Mouse (Mus musculus) lung, embryonic 15.5 days (tissue): ENCODE results near the gene Hoxd13. TPM values are rescaled to one million over a fixed set of nuclear protein-coding genes. Genes with fewer than 3 reads are reported as not detected.

Experiments
- ATAC-seq: fragments of 200-750 bp; cut with Nextera tagmentation; 2 replicates; pipeline ENCODE4 v1.8.0; 2017; ENCODE audit warnings: moderate number of reproducible peaks, borderline replicate concordance; ENCODE audit not compliant: low FRiP score, low TSS enrichment; ENCODE audit errors: extremely low read depth
- H3K27ac ChIP-seq: fragments of 300-500 bp; sonication (generic); 2 replicates; pipeline ENCODE4 v1.5.1; 2015; ENCODE audit warnings: moderate library complexity, mild to moderate bottlenecking, inconsistent platforms
- H3K27me3 ChIP-seq: fragments of 300-500 bp; sonication (generic); 2 replicates; pipeline ENCODE4 v1.6.1; 2015; ENCODE audit warnings: inconsistent platforms
- H3K36me3 ChIP-seq: fragments of 300-500 bp; sonication (generic); 2 replicates; pipeline ENCODE4 v1.6.1; 2015; ENCODE audit warnings: inconsistent platforms
- H3K4me1 ChIP-seq: fragments of 300-500 bp; sonication (generic); 2 replicates; pipeline ENCODE4 v1.6.1; 2015; ENCODE audit warnings: inconsistent platforms
- H3K4me2 ChIP-seq: fragments of 300-500 bp; sonication (generic); 2 replicates; pipeline ENCODE4 v1.6.1; 2015; ENCODE audit warnings: inconsistent platforms, mild to moderate bottlenecking, moderate library complexity
- H3K4me3 ChIP-seq: fragments of 300-500 bp; sonication (generic); 2 replicates; pipeline ENCODE4 v1.5.1; 2015; ENCODE audit warnings: mild to moderate bottlenecking, inconsistent platforms
- H3K9ac ChIP-seq: fragments of 300-500 bp; sonication (generic); 2 replicates; pipeline ENCODE4 v1.6.1; 2015; ENCODE audit warnings: inconsistent platforms
- H3K9me3 ChIP-seq: fragments of 300-500 bp; sonication (generic); 2 replicates; pipeline ENCODE4 v1.6.1; 2016; ENCODE audit warnings: inconsistent platforms
- WGBS: fragments of 180-500 bp; shearing (Covaris S2); methylation state at CpG from one replicate; pipeline ENCODE4 v1.1.7; 2015; 5-methylcytosine and 5-hydroxymethylcytosine counted together
- polyA plus RNA-seq: library from polyadenylated mRNA; unstranded; fragments of >200 nt; fragmentation: Nextera tagmentation; extraction: Ambion mirVana; gene quantifications from 2 replicates; pipeline ENCODE4 v1.2.1, GENCODE M21; 2015

Gene Hoxd13
- polyA plus RNA-seq, 1 experiment from 2014 or later, result not detected

DNA sequence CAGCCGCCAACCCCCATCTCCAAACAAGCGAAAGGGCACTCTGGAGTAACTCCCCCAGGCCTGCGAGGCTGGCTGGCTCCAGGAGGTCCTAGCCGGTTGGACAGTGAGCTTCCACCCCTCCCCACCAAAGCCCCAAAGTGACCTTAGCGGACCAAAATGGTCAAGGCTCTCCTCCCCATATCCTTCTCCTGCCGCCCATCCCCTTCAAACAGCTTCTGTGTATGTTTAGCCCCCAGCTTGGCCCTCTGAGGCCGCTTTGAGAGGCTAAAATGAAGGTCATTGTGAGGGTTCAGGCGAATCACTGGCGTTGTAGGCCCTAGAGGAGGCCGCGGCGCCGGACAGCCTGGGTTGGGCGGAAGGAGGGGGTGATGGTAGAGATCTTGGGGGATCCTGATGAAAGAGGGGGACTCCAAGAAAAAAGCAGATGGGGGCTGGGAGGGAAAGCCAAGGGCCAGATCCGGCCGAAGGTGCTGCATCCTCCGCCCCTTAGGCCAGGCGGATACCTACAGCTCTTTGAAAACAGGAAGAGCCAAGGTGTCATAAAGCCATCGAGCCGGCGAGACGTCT is 32.5 kb downstream of the Hoxd13 start:
- Histone ChIP-seq H3K4me3 (no peak overlapping the region), H3K4me1 (peaks cover 24% of the 10 kb centered on the region)
- no peak for ATAC-seq

DNA sequence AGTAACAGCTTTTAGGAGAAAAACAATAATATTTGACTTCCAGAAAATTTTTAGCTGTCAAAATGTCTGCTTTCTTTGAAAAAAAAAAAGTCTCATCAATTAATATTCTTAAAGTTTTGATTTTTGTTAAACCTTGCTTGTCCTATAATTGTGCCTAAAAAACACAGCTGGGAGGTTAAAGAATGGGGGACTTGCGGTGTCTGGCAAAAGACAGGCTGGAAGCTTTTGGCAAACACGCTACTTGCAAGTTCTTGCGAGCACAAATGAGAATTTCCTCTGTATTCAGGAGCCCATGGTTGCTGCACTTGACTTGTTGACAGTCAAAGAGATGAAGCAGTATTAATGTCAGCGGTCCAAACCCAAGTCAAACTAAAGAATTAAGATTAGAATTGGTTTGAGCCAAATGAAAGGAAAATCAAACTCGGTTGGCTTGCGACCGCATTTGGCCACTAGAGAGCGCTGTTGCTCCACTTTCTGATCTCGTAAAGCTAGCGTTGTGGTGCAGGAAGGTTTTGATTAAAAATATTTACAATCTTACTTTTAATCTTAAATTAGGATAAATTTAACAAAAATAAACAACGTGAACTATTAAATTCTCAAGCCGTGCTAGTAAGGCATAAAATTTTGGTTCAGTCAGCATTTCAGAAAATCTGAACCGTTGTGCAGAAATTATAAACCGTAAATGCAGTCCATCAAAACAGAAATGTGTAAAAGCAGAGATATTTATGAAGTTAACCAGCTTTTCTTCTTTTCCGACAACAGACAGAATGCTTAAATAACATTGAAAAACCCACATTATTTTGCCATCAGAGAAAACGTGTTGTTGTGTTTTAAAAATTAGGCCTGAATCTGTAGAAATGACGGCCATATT is 34.1 kb downstream of the Hoxd13 start:
- 10% methylated on average over 17 of the region's 17 CpGs for WGBS
- Histone ChIP-seq H3K4me2 (no peak overlapping the region), H3K4me1 (peaks cover 28% of the 10 kb centered on the region), H3K4me3 (no peak overlapping the region), H3K27me3 (peaks cover 98% of the 10 kb centered on the region), H3K9ac (no peak overlapping the region), H3K27ac (no peak overlapping the region), H3K9me3 (no peaks in the 10 kb centered on the region), H3K36me3 (no peaks in the 10 kb centered on the region)
- no peak for ATAC-seq

More for the DNA sequence above, 32.5 kb downstream of the Hoxd13 start:
- H3K36me3 ChIP-seq, result no peaks in the 10 kb centered on the region
- H3K9ac ChIP-seq, result no peak overlapping the region
- H3K27me3 ChIP-seq, result peaks cover 99% of the 10 kb centered on the region
- H3K9me3 ChIP-seq, result no peaks in the 10 kb centered on the region
- WGBS, result 6% methylated on average over 22 of the region's 22 CpGs
- no peak overlapping the region for H3K27ac ChIP-seq
- H3K4me2 ChIP-seq, result no peak overlapping the region

GRCm38 (mm10) chr2:74702820-74703219 is 34.7 kb downstream of the Hoxd13 start:
- H3K9ac ChIP-seq, result no peak overlapping the region
- H3K9me3 ChIP-seq, result no peaks in the 10 kb centered on the region
- no peaks in the 10 kb centered on the region for H3K36me3 ChIP-seq
- H3K4me3 ChIP-seq, result no peak overlapping the region
- no peak overlapping the region for H3K4me2 ChIP-seq
- ATAC-seq, result no peak
- no peak overlapping the region for H3K27ac ChIP-seq
- WGBS, result 17% methylated on average over 6 of the region's 6 CpGs
- peaks cover 98% of the 10 kb centered on the region for H3K27me3 ChIP-seq
- H3K4me1 ChIP-seq, result peaks cover 24% of the 10 kb centered on the region

DNA sequence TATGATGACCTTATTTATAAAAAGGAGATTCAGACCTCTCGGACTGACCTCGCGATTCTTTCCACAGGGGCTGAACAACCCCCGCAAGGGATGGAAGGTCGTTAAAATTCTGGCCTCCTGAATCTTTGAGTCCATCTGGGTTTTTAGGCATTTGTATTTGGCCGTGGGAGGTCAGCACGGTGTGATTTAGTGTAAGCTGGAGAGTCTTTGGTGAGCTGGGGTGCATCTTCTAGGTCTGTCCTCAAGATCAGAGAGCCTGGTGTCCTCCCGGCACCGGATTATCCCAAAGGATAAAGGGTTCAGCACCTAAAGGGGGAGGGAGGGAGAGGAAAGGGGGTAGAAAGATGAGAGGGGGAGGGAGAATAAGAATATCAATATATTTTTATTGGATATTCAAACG is 35.2 kb downstream of the Hoxd13 start:
- Histone ChIP-seq H3K9ac (no peak overlapping the region), H3K4me3 (no peak overlapping the region), H3K36me3 (no peaks in the 10 kb centered on the region), H3K27ac (no peak overlapping the region), H3K9me3 (no peaks in the 10 kb centered on the region), H3K4me2 (no peak overlapping the region), H3K27me3 (peaks cover 98% of the 10 kb centered on the region), H3K4me1 (peaks cover 19% of the 10 kb centered on the region)
- WGBS, result 7% methylated on average over 10 of the region's 10 CpGs
- ATAC-seq, result no peak

DNA sequence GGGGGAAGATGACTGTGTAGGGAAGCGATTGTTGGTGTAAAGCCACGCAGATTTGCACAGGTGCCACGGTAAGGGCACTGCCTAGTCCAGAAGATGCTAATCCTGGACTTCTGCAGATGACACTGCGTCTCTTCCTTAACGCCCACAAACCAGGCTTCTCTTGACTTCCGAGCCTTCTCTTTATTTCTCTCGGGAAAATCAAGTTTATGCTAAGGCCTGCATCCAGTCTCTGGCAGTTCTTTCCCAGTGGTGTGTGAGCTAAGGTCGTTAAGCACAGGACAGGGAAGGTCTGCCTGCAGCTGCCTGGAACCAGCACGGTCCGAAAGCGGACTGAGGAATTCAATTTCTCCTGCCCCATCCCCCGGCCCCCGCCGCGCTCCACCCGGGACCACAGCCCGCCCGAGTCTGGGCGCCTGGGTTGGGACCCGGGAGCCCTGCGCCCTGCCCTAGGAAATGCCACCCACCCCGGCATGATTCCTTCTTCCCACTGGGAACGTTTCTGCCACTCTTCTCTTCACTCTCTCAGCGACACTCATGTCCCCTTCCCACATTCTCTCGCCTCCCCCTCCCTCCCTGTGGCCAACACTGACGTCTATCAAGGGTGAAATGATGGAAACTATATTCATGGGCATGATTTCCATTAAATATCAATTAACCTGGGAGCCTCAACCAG is 35.7 kb downstream of the Hoxd13 start:
- 5% methylated on average over 26 of the region's 26 CpGs for WGBS
- Histone ChIP-seq H3K9me3 (no peaks in the 10 kb centered on the region), H3K27me3 (peaks cover 98% of the 10 kb centered on the region), H3K4me1 (peaks cover 16% of the 10 kb centered on the region), H3K4me2 (no peak overlapping the region), H3K36me3 (no peaks in the 10 kb centered on the region), H3K4me3 (peak overlapping the region; percentile 46; the same call in 1 of the 2 replicates), H3K9ac (no peak overlapping the region), H3K27ac (no peak overlapping the region)
- ATAC-seq, result no peak

- peak; percentile 20; the same call in 1 of the 2 replicates for ATAC-seq
- Histone ChIP-seq H3K4me3 (peak within 1 kb of the TSS; percentile 46), H3K36me3 (no peaks in the 10 kb centered on the region), H3K27ac (no peak within 1 kb of the TSS), H3K27me3 (peaks cover 98% of the 10 kb centered on the region), H3K4me1 (peaks cover 16% of the 10 kb centered on the region), H3K9me3 (no peaks in the 10 kb centered on the region), H3K4me2 (peak within 1 kb of the TSS; percentile 83), H3K9ac (no peak within 1 kb of the TSS)
- under 1% methylated on average over 50 of the region's 52 CpGs for WGBS
Observed at GRCm38 (mm10) chr2:74704393-74704998, 36.4 kb downstream of the Hoxd13 start, which contains the start of gene Hoxd8. Hoxd8 (plus strand) TSS chr2:74704615.

- Histone ChIP-seq H3K4me1 (peaks cover 16% of the 10 kb centered on the region), H3K4me3 (peak overlapping the region; percentile 46), H3K27me3 (peaks cover 98% of the 10 kb centered on the region), H3K9ac (no peak overlapping the region), H3K27ac (no peak overlapping the region), H3K4me2 (peak overlapping the region; percentile 83), H3K36me3 (no peaks in the 10 kb centered on the region), H3K9me3 (no peaks in the 10 kb centered on the region)
- WGBS, result 0% methylated on average over 6 of the region's 66 CpGs
- peak; percentile 44; the same call in 1 of the 2 replicates for ATAC-seq
Observed at GRCm38 (mm10) chr2:74704999-74705466, 36.9 kb downstream of the Hoxd13 start.

GRCm38 (mm10) chr2:74705467-74706089 is 37.5 kb downstream of the Hoxd13 start:
- WGBS, result 2% methylated on average over 59 of the region's 85 CpGs
- Histone ChIP-seq H3K9ac (no peak overlapping the region), H3K4me3 (peak overlapping the region; percentile 46), H3K4me1 (peaks cover 16% of the 10 kb centered on the region), H3K4me2 (peak overlapping the region; percentile 83), H3K27me3 (peaks cover 98% of the 10 kb centered on the region), H3K27ac (no peak overlapping the region), H3K9me3 (no peaks in the 10 kb centered on the region), H3K36me3 (no peaks in the 10 kb centered on the region)
- peak; percentile 58; the same call in 1 of the 2 replicates for ATAC-seq

DNA sequence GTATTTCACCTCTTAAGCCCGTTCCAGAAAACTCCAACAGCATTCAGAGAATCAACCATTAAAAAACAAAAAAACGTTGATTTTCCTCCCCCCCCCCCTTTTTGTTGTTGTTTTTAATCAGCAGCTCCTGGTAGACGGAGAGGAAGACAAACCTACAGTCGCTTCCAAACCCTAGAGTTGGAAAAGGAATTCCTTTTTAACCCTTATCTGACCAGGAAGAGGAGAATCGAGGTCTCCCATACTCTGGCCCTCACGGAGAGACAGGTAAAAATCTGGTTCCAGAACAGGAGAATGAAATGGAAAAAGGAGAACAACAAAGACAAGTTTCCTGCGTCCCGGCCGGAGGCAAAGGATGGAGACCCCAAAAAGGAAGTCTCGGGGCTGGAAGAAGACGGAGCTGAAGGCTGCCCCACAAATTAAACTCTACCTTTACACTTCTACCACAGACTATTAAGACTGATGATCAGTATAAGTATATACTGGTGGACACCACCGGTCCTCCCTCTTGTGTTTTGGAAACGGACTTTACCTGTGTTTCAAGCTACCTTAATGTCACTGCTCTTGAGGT is 38.4 kb downstream of the Hoxd13 start:
- Histone ChIP-seq H3K27ac (no peak overlapping the region), H3K27me3 (peaks cover 98% of the 10 kb centered on the region), H3K36me3 (no peaks in the 10 kb centered on the region), H3K9me3 (no peaks in the 10 kb centered on the region), H3K4me3 (no peak overlapping the region), H3K4me1 (peaks cover 16% of the 10 kb centered on the region), H3K4me2 (no peak overlapping the region), H3K9ac (no peak overlapping the region)
- no peak for ATAC-seq
- WGBS, result 2% methylated on average over 13 of the region's 13 CpGs

GRCm38 (mm10) chr2:74707599-74707998 is 39.5 kb downstream of the Hoxd13 start:
- Histone ChIP-seq H3K4me3 (no peak overlapping the region), H3K27ac (no peak overlapping the region), H3K27me3 (peaks cover 99% of the 10 kb centered on the region), H3K4me1 (peaks cover 24% of the 10 kb centered on the region), H3K9me3 (no peaks in the 10 kb centered on the region), H3K4me2 (no peak overlapping the region), H3K36me3 (no peaks in the 10 kb centered on the region), H3K9ac (no peak overlapping the region)
- WGBS, result 10% methylated on average over 7 of the region's 7 CpGs
- ATAC-seq, result no peak

DNA sequence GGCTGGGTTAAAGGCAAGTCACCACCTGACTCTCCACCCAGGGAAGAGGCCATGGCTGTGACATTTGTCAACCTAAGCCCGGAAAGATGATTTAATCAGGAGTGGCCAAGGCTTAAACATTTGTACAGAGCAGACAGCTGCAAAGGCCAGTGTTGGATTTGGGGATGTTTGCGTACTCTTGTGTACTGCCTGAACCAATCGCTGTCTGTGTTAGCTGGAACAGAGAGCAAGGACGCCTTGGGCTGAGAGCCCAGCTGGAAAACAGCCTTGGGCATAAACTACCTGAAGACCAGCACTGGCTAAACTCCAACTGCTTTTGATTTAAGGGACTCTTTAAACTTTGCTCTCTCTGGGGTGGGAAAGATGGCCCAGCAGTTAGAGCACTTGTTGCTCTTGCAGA is 40.6 kb downstream of the Hoxd13 start:
- H3K27me3 ChIP-seq, result peaks cover 99% of the 10 kb centered on the region
- H3K4me2 ChIP-seq, result no peak overlapping the region
- no peaks in the 10 kb centered on the region for H3K9me3 ChIP-seq
- peaks cover 24% of the 10 kb centered on the region for H3K4me1 ChIP-seq
- H3K36me3 ChIP-seq, result no peaks in the 10 kb centered on the region
- no peak overlapping the region for H3K27ac ChIP-seq
- H3K4me3 ChIP-seq, result no peak overlapping the region
- ATAC-seq, result no peak
- 10% methylated on average over 4 of the region's 4 CpGs for WGBS
- H3K9ac ChIP-seq, result no peak overlapping the region
